Mouse (Mus musculus) embryonic stem cell, embryonic (primary cell): Measurements from ENCODE around the gene Ost4.

Source experiments
- CTCF ChIA-PET, 4 experiments: fragments of 300-600 bp in 2 of 4; fragments of 350-600 bp in 2 of 4; sonication (Branson Sonifier 250); formaldehyde crosslinking; loops; one replicate each; lab custom pipeline; 2022; ENCODE audit warnings: inconsistent platforms in 2 of 4; lab: Charles Lee
- POLR2A ChIA-PET, 4 experiments: fragments of 300-600 bp in 2 of 4; fragments of 350-600 bp in 2 of 4; sonication (Branson Sonifier 250); formaldehyde crosslinking; loops; one replicate each; lab custom pipeline; 2022; ENCODE audit warnings: antibody characterized with exemption in 4 of 4, inconsistent platforms in 1 of 4; lab: Charles Lee

Gene Ost4

DNA sequence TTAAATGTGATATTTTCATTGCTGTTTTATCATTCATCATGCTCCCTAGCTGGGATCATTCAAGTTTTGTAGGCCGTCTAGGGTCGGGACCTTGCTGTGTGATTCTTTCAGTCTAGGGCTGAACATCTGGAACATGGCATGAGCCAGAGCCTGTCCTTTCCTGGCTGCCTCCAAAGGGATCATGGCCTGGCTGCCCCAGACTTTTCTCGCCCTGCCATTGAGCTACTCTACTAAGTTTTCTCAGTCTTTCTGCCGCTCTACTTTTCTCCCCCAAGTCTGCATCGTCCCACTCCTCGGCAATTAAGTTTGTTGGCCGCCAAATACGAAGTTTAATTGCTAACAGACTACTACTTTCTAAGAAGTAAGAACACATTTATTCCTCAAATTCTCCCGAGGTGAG is 38.6 kb downstream of the Ost4 start:
- ChIA-PET POLR2A (interaction anchor here in 3 of 4 experiments (0.8 to 16.7 kb wide), 50 partner anchors 8 to 311 kb away, joined by 3 to 222 read pairs (median 4); partner anchors contain the start of genes Atraid (in 3 of the 3), Slc5a6 (in 3 of the 3), Agbl5 (in 2 of the 3) and Dpysl5 (in 2 of the 3)), CTCF (interaction anchor here in 2 of 4 experiments (0.8 to 1.4 kb wide), 4 partner anchors 53 to 172 kb away, joined by 3 to 5 read pairs (median 4); partner anchors contain the start of gene Khk (in 1 of the 2))

DNA sequence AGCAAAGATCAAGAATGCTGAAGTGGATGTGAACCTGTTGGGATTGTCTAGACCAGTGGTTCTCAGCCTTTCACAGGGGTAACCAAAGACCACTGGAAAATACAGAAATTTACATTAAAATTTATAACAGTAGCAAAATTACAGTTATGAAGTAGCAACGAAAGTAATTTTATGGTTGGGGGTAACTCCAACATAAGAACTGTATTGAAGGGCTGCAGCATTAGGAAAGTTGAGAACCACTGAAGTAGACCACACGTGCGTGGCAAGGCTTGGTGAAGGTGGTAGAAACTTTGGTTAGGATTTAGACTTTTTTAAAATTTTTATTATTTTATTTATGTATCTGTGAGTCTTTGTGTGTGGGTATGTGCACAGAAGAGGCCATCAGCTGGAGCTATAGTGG is 39.9 kb downstream of the Ost4 start, which contains the start of gene Tmem214:
Tmem214 (plus strand) TSS at position 301 of the 400 bp plus-strand sequence.
- ChIA-PET CTCF (no interaction called here), POLR2A (interaction anchor here in 2 of 4 experiments (1.5 to 16.7 kb wide), 6 partner anchors 9 to 155 kb away, joined by 4 to 222 read pairs (median 16); partner anchors contain the start of genes Agbl5 (in 2 of the 2) and Ost4 (in 1 of the 2))

DNA sequence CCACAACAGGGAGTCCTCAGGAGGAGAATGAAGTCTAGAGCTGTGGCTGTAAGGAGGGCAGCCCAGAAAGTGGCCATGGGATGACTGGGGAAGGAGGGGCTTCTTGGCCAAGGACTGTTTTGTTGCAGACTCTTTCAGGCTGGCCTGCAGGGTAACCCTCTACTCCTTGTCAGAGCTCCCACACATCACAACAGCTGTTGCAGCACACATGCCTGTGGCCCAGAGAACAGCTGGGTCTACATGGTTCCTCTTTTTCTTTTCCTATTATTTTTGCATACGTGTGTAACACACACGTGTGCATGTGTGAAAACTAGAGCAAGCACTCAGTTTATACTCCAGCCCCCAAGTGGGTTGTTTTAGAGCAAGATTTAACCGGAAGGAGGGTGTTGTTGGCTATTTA is 40.7 kb downstream of the Ost4 start:
- CTCF ChIA-PET, result no interaction called here
- POLR2A ChIA-PET, result interaction anchor here in 2 of 4 experiments (0.5 to 1.1 kb wide), 2 partner anchors 12 to 15 kb away, joined by 3 read pairs; no protein-coding TSS in a partner anchor

DNA sequence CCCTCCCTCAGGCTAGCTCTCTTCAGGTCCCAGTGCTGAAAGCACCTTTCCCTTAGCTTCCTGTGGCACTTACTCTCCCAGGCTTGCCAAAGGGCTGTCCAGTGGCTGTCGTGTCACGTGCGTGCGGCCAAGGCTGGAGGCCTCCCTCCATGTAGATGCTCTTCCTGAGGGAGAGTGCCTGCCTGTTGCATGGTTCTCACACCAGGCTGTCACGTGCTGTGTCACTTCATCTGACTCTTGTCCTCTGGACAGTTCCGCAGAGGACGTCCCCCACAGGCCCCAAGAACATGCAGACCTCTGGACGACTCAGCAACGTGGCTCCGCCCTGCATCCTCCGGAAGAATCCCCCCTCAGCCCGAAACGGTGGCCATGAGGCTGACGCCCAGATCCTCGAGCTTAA is 43.3 kb downstream of the Ost4 start:
- POLR2A ChIA-PET, result interaction anchor here (0.5 to 4.4 kb wide), 32 partner anchors 10 to 316 kb away, joined by 3 to 42 read pairs (median 4); partner anchors contain the start of genes Agbl5 (in 2 of the 4), Ost4 (in 2 of the 4), Atraid (in 1 of the 4) and Gm29609 (in 1 of the 4)
- CTCF ChIA-PET, result interaction anchor here (0.5 to 2.2 kb wide), 23 partner anchors 9 to 262 kb away, joined by 3 to 8 read pairs (median 4); partner anchors contain the start of genes Khk (in 2 of the 4), Agbl5 (in 1 of the 4), Cgref1 (in 1 of the 4) and Dpysl5 (in 1 of the 4)

DNA sequence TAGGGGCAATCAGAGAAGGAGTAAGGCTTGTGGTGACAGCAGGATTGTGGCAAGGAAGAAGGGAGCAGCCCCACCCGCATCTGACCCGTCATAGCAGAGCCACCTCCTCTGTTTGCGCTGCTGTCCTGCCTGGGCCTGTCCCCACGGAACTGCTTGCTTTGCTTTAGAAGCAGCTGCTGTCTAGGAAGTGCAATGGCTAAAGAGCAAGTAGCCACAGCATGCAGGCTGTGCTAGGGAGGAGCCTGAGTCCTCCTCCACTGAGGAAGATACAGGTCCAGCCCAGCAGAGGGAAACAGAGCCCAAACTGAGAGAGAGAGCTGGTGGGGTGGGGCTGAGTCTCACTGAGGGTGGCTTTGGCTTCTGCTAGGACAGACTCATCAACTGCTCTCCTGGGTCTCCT is 43.7 kb downstream of the Ost4 start:
- ChIA-PET POLR2A (interaction anchor here in 3 of 4 experiments (0.6 to 4.4 kb wide), 30 partner anchors 10 to 316 kb away, joined by 3 to 42 read pairs (median 4); partner anchors contain the start of genes Agbl5 (in 2 of the 3), Ost4 (in 2 of the 3), Atraid (in 1 of the 3) and Gm29609 (in 1 of the 3)), CTCF (interaction anchor here (0.5 to 2.2 kb wide), 21 partner anchors 10 to 263 kb away, joined by 3 to 8 read pairs (median 4); partner anchors contain the start of genes Khk (in 2 of the 4), Agbl5 (in 1 of the 4), Cgref1 (in 1 of the 4) and Dpysl5 (in 1 of the 4))

DNA sequence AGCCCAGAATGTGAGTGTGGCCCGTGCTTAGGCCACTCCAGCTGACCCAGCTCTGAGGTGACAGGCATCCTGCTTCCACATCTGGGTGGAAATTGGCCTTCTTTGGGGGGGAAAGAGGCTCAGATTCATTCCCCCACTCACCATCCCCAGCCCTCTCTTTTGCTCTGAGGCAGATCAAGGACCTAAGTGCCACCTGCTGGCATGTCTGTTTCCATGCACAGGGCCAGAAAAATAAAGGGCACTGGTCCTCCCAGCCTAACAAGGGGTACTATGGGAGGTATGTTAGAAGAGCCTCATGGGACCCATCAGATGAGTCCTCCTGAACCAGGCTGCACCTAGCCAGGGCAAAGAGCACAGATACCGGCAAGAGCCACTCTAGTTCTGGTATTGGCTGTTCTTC is 51.5 kb downstream of the Ost4 start:
- ChIA-PET CTCF (interaction anchor here in 1 of 4 experiments (0.8 kb wide), 1 partner anchor 683 kb away, joined by 3 read pairs; no protein-coding TSS in a partner anchor), POLR2A (interaction anchor here in 2 of 4 experiments (0.7 to 4.9 kb wide), 4 partner anchors 9 to 103 kb away, joined by 3 to 21 read pairs (median 3); no protein-coding TSS in a partner anchor)
